Mouse (Mus musculus) induced T-regulatory cell, adult 2 months (primary cell): ENCODE results near the gene Clrn3.
A peak's percentile ranks its signal among the peaks of the same experiment; 100 is the strongest.
"Not testable (repeated sequence)": the region's sequence is repeated elsewhere in the genome, so short reads cannot be mapped to it uniquely, and the experiment has no call there.

ENCODE experiments used
- DNase-seq: peaks from one replicate; pipeline ENCODE4 v3.0.0-alpha.2; 2012; ENCODE audit warnings: low read depth

The Clrn3 gene

DNA sequence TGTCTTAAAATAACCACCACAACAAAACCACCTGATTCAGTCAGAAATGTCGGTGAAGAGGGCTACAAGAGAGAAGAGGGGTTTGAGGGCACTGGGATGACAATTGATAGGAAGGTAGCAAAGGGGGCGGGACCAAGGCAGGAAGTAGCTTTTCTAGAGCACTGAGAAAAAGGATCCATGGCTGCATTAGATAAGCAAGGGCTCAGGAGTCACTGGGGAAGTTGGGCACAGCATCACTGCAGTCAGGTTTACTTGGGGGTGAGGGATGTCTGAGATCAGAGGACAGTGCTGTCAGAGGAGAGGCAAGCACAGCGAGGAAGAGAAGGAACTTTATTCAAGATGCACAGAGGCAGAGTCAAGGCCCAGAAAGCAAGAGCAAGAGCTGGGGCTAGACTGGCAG is 7.5 kb upstream of the Clrn3 start:
- DNase-seq: no peak

DNA sequence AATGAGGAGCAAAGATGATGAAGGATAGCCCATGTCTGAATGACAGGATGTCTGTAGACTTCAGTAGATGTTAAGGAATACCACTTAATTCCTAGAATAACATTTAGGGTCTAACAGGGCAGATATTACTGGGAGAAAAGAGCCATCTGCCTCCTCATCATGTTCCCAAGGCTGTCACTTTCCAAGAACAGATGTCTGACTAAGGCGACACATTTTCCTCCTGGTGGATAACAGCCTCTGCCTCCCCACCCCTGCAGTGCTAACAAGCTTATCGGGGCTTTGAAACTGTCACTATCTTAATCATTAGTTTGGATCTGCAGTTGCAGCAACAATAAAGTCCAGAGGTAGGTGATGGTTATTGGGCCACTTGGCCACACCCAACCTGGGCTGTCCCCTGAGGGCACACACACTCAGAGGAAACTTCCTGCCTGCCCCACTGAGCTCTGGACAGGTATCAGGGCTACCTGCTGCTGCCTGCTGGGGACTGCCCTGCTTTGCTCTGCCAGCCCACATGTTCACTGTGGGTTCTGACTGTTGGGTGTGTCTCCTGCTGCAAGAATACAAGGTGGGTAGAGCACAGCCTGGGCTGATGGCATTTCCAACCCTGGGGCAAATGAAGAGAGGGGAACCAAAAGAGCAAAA is 6.2 kb upstream of the Clrn3 start:
- DNase-seq: no peak

DNA sequence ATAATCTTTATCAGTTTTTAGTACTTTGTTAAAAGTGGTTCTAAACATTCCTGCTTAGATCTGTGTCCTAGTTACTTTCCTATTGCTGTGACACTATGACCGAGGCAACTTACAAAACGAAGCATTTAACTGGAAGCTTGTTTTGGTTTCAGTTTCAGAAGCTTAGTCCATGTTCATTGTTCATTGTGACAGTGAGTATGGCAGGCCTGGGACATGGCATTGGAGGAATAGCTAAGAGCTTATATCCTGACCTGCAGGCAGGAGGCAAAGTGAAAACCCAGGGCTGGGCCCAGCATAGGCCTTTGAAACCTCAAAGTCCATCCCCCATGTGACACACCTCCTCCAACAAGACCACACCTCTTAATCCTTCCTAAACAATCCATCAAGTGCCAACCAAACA is 614 bp upstream of the Clrn3 start:
- DNase-seq: no peak

GRCm38 (mm10) chr7:135527169-135527568 is 1.3 kb downstream of the Clrn3 start:
- no peak for DNase-seq

DNA sequence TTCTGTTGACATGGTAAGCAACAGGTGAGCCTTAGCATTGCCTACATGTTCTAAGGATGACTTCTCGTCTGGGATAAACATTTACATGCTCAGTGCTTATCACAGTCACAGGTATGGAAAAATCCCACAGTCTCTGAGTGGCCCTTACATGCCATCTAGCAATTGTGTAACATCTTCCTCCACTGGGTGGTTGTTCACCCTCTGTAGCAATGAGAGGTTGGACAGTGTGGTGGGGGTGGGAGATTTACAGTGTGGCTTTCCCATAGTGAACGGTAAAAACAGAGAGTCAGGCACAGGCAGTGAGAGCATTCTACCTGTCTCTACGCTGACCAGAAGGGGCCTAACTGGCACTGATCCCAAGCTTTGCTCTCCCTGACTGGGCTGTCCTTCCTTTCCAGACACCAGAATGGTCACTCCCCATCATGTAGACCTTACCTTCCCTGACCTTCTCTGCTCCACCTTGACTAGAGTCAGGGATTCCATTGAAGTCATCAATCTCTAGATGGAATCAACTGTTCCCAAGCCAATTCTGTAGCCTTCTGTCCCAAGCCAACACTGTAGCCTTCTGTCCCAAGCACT is 1.8 kb downstream of the Clrn3 start:
- DNase-seq: no peak

GRCm38 (mm10) chr7:135524424-135524967 is 4.0 kb downstream of the Clrn3 start:
- DNase-seq: no peak

DNA sequence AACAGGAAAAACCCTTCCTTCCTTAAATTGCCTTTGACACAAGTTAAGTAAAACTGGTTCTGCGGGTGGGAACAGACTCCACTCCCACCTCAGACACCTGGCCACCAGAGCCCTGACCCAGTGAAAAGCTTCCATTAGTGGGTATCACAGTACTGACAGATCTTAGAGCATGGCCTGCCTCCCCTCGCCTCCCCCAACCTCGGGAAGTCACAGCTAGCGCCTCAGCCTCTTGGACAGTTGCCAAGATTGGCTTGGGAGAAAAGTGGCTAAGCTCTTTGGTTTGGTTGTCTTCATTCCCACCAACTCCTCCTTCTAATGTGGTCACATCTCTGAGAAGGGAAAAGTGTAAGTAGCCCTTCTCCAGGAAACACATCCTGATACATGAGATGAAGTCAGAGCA is 4.5 kb downstream of the Clrn3 start:
- DNase-seq: no peak

DNA sequence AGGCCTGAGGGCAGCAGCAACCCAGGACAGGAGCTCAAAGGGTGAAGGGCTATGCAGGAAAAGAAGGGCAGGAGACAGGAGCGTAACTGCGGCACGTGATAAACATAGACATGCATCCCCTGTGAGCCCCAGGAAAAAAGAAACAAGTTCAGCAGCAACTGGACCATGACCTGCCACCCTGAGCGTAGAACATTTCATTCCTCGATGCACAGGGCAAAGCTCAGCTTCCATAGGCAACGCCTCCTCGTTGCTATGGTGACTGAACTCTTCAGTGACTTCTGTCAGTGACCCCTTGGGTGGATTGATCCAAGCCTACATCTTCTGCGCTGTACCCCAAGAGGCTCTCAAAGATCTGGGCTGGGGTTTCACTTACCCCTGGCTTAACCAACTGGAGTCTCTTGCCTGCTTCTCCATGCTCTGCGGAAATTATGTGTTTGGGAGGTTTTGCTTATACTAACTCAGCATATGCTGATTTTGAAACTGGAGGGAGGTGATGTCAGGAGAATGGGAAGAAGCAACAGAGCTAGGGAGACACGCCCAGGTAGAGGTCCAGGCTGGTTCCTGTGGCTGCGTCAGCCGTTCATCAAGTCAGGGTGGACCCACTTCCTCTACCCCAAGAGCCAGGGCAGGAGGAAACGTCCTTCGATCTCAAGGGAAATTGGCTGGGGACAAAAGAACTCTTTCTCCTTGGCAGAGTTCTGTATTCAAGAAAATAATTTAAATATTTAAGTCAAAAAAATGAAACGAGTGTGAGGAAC is 6.5 kb downstream of the Clrn3 start:
- DNase-seq: no peak

DNA sequence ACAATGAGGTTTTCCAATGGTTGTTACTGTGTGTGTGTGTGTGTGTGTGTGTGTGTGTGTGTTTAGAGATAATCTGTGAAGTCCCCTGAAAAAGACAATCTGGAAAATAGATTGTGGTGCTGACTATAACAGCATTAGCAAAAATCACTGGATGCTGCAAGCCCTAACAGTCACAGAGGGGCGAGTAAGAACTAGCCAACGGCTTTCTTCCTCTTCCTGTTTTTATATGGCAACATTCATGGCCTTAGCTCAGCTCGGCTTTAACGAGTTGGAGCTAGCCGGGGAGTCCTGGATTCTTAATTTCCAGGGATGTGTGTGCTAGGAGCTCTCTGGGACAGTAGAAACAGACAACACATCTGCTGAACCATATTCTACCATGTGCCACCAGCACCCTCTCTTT is 8.2 kb downstream of the Clrn3 start:
- no peak for DNase-seq

GRCm38 (mm10) chr7:135517191-135517590 is 11.3 kb downstream of the Clrn3 start:
- DNase-seq: peak; percentile 61

- DNase-seq: no peak
Measured at GRCm38 (mm10) chr7:135511723-135512122, 16.7 kb downstream of the Clrn3 start.

DNA sequence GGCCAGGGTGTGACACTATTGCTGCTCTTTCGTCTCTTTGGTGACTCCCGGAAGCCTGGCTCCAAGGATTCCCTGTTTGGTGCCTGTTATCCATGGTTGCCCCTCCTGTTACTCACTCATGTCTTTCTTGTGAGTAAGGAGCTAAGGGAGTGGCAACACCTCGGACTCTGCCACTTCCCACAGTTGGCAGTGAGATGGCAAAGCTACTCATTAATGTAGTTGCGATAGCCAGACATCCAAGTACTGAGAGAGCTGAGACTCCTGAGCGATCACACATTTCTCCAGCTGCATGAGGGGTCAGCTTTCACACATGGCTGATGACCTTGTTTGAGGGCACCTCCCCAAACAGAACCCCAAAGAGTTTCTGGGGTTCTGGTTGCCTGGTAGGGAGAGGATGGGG is 18.0 kb downstream of the Clrn3 start:
- DNase-seq: no peak

GRCm38 (mm10) chr7:135509272-135509671 is 19.2 kb downstream of the Clrn3 start:
- no peak for DNase-seq

- no peak for DNase-seq
Measured at GRCm38 (mm10) chr7:135508602-135509001, 19.9 kb downstream of the Clrn3 start.

DNA sequence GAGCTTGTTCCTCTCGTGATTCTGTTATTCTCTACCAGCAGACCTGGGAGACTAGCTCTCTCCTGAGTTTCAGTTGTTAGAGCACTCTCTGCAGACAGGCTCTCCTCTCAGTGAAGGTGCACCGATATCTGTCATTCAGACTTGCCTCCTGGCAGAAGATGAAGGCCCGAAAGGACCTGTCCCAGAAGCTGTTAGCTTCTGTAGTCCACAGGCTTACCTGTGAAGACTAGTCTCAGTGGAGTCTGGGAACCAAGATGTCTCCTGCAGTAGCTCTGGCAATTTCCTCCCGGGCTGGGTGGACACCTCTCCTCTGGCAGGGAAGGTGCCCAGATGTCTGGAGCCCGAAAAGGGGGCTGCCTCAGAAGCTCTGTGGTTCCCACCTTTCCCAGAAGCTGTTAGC is 21.9 kb downstream of the Clrn3 start:
- DNase-seq: not testable (repeated sequence)

DNA sequence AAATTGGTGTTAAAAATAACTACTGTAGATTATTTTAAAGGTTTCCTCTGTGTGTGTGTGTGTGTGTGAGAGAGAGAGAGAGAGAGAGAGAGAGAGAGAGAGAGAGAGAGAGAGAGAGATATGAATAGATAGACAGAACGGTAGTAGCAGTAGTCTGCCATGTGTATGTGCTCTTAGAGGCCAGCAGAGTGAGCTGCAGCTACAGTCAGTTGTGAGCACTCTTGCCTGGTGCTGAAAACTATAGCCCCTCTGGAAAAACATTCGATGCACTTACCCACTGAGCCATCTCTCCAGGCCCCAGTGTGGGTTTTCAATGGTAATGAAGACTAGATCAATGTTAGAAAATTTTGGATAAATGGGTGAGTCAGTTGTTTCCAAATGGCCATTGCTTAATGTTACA is 29.1 kb downstream of the Clrn3 start:
- DNase-seq: no peak

GRCm38 (mm10) chr7:135498565-135499186 is 29.8 kb downstream of the Clrn3 start:
- no peak for DNase-seq

DNA sequence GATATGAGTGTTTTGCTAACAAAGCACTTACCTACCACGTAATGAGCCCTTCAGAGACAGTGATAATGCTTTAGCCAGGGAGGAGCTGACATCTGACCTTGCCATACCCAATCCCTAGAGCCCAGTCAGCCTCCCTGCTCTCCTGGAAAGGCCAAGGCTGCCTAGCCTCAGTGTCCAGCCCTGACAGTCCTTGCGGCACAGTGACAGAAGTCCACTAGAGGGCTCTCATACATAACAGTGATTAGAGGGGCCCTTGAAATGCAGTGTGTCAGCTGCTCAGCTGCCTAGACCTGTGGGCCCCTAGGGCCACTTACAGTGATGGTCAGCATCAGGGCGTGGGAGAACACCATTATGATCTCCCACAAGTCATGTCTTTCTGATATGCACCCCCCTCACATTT is 33.2 kb downstream of the Clrn3 start:
- no peak for DNase-seq

GRCm38 (mm10) chr7:135490500-135490886 is 38.0 kb downstream of the Clrn3 start:
- DNase-seq: no peak

- peak; percentile 51 for DNase-seq
Measured at GRCm38 (mm10) chr7:135489724-135490499, 38.5 kb downstream of the Clrn3 start.

DNA sequence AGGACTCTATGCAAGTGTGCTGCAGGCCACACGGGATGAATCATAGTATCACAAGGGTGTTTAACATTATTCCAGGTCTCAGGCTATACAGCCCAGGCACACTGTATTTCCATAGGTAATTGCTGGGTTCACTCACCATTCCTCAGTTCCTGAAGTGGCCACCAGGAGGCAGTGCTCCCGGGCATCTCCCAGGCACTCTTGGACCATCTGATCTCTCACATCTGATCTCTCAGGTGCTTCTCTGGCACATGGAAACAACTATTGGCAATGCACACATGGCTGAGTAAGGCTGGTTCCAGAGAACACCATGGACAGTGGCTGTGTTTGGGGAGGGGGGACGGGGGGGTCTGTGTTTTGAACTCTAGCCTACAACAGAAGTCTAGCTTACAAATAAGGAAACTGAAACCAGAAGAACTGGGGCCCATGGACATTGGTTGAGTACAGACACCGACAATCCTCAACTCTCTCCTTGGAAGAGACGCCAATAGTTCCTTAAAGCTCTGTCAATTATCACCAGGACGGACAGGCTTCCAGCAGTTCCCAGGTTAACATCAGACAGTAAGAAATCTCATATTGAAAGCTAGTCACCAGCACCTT is 40.1 kb downstream of the Clrn3 start:
- DNase-seq: peak; percentile 70

DNA sequence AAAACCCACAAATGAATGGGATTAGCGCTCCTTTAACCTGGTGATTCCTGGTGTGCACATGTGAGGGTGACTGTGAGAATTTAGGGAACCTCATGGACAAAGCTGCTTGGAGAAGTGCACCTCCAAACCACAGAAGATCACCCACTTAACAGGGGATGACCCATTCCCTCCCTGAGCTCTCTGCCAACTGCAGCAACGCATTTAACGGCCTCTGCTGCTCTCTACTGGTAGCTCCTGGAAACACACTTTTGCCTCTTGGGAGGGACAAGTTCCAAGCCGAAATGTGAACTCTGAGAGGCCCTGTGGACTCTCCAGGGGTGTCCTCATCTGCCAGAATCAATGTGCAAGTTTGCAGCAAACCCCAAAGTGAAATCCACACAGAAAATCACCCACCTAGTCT is 41.0 kb downstream of the Clrn3 start:
- peak; percentile 80 for DNase-seq
